Mouse (Mus musculus): ENCODE data around the gene Slc17a6. TPM values are rescaled to one million over a fixed set of nuclear protein-coding genes. Genes with fewer than 3 reads are reported as not detected.
"Not testable (repeated sequence)": the region's sequence is repeated elsewhere in the genome, so short reads cannot be mapped to it uniquely, and the experiment has no call there.

Gene Slc17a6
- total RNA-seq, 2 experiments from 2014 or later: 24.2 to 31.9 TPM

- DNase-seq (ENCODE audit: low spot score in 2 of 2): no peak
- intact Hi-C loops (cut with DNase I): no loop called here
Observed at GRCm38 (mm10) chr7:51633230-51633844, 11.5 kb downstream of the Slc17a6 start.

DNA sequence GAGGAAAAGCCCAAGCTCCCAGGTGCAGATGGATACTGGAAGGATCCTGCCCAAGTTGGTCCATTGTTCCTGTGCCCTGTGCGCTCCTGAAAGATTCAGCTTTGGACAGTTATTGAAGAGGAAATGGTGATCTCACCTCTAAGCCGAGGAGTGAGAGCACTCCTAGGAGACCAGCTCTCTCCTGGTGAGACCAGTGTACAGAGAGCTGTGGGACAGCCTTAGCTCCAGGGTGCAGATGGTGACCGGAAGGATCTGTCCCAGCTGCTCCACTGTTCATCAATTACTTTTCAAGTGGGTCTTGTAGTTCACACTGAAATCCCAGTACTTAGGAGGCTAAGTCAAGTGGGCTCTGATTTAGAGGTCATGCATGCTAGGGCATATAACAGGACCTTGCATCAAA is 35.3 kb downstream of the Slc17a6 start:
- no peak for DNase-seq (ENCODE audit: low spot score in 2 of 2)
- intact Hi-C loops (cut with DNase I): no loop called here

GRCm38 (mm10) chr7:51662441-51662840 is 40.6 kb downstream of the Slc17a6 start:
- intact Hi-C loops (cut with DNase I): no loop called here
- DNase-seq (ENCODE audit: low spot score in 2 of 2): no peak

DNA sequence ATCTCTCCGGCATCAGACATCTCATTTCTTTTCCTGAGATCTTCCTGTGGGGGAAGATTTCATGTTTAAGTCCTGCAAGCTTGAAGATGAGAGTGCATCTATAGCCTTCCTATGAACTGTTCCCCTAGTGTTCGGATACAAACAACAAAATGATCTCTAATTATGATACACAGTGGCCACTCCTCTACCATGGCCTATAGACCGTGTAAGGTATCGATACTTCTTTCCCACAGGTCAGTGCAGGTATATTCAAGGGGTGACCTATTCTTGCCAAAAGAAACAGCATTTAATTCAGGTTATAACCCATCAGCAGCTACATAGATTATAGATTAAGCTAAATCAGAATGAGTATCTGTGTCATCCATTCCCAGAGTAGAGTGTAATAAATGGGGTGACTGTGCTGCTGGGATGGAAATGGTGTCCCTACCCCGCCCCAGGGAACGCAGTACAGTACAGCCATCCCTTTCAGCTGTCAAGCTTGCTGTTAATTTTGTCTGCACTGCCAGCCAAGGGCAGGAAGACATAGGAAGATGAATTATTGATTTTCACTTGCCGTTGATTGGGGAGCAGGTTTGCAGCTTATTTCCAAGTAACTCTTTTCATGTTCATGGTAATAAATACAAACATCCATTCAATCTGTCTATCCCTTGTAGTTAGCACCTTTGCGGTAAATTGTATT is 71.9 kb downstream of the Slc17a6 start:
- intact Hi-C loops (cut with DNase I): no loop called here
- DNase-seq (ENCODE audit: low spot score in 2 of 2): no peak

- DNase-seq (ENCODE audit: low spot score in 2 of 2): no peak
- intact Hi-C loops (cut with DNase I): no loop called here
Observed at GRCm38 (mm10) chr7:51694452-51694851, 72.6 kb downstream of the Slc17a6 start.

- intact Hi-C loops (cut with DNase I): no loop called here
- no peak for DNase-seq (ENCODE audit: low spot score in 2 of 2)
Observed at GRCm38 (mm10) chr7:51709508-51709907, 87.7 kb downstream of the Slc17a6 start.

- DNase-seq (ENCODE audit: low spot score in 2 of 2); intact Hi-C loops (cut with DNase I): not testable (repeated sequence)
Observed at GRCm38 (mm10) chr7:51710346-51710745, 88.5 kb downstream of the Slc17a6 start.

DNA sequence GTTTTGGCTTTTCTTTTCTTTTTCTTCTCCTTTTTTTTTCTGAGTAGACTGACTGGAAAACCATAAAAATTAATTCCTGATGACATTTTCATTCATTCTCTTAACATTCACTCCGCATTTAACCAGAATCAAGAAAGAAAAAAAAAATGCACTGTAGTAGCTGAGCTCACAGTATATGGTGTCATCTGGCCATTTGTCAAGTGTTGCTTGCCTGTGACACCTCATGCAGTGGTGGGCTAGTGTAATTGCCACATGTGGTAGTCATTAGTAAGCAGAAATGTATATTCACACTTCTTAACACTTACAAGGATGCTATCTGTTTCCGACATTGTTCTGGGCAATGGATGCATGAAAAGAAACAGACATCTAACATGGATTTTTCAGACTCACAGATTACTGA is 94.0 kb downstream of the Slc17a6 start:
- intact Hi-C loops (cut with DNase I): no loop called here
- DNase-seq (ENCODE audit: low spot score in 2 of 2): no peak

Other genes starting within 250 kb of the Slc17a6 start
- under 1 TPM; 0.49 to 0.68 TPM for gene Ano5, start 111.0 kb upstream of the Slc17a6 start, total RNA-seq (2021)
- 10 to 100 TPM; 26.5 to 28.5 TPM for gene Gas2, start 240.0 kb downstream of the Slc17a6 start, total RNA-seq (2021)
- gene Fancf, start 240.3 kb downstream of the Slc17a6 start, total RNA-seq (2021): 1 to 10 TPM; 3.1 to 6.2 TPM